Mouse (Mus musculus): ENCODE measurements around the gene Hrc. TPM values are rescaled to one million over a fixed set of nuclear protein-coding genes. Genes with fewer than 3 reads are reported as not detected.

Hrc gene
- total and polyA plus RNA-seq, 2 experiments from 2014 or later: 0.26 to 0.34 TPM

DNA sequence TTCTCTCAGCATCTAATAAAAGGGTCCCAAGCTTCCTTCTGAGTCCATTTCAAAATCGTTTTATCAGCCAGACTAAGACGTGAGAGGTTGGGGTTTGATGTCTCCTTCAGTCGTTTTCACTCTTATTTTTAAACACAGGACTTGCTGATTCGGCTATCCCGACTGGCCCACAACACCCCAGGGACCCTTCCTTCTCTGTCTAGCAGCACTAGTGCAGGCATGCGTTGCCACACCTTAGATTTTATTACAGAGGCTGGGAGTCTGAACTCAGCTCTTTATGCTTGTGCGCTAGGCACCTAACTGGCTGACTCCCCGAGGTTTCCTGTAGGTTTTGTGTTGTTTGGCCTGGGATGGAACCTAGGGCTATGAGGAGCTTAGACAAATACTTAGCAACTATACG, 21.6 kb upstream of the Hrc start:
- Histone ChIP-seq H3K4me1 (ENCODE audit: insufficient read depth, low read length) (peaks cover 6% of the 10 kb centered on the region; the same call in 1 of the 2 replicates), H3K36me3 (ENCODE audit: insufficient read depth, low read length) (no peaks in the 10 kb centered on the region; the same call in 1 of the 2 replicates), H3K9ac (replicated peaks; ENCODE audit: low read length) (no peak overlapping the region), H3K4me3 (ENCODE audit: low read length) (no peak overlapping the region), H3K27me3 (ENCODE audit: insufficient read depth, low read length) (no peaks in the 10 kb centered on the region), H3K27ac (no peak overlapping the region), H3K9me3 (ENCODE audit: low read length) (no peaks in the 10 kb centered on the region), H3K4me2 (ENCODE audit: low read depth, low read length) (no peak overlapping the region)
- WGBS: 30% methylated on average over 9 of the region's 9 CpGs
- no peak for TF ChIP-seq CTCF (IDR thresholded peaks at IDR 0.05; ENCODE audit: low read depth)
- DNase-seq (ENCODE audit: low spot score) (peak; percentile 9), ATAC-seq (no peak)

DNA sequence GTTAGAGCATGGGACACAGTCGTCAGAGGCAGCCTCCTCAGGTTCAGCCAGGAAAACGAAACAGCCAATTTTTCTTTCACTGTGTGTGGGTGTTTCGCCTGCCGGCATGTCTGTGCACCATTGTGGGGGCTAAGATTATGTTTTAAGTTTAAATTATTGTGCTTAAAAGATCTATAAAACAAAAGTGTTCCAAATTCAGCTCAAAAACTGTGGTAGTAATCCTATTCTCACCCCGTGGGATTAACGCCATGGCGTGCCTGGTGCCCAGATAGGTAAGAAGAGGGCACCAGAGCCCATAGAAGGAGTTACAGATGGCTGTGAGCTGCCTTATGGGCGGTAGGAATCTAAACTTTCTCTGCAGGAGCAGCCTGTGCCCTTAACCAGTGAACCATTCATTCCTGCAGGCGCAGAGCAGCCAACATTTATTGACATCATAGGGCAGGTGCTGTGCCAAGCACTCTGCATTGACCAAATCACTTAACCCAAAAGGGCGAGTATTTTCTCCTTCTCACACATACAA, 19.8 kb upstream of the Hrc start:
- Histone ChIP-seq H3K4me1 (ENCODE audit: insufficient read depth, low read length) (peaks cover 6% of the 10 kb centered on the region; the same call in 1 of the 2 replicates), H3K27ac (no peak overlapping the region), H3K27me3 (ENCODE audit: insufficient read depth, low read length) (no peaks in the 10 kb centered on the region), H3K4me2 (ENCODE audit: low read depth, low read length) (no peak overlapping the region), H3K36me3 (ENCODE audit: insufficient read depth, low read length) (no peaks in the 10 kb centered on the region; the same call in 1 of the 2 replicates), H3K4me3 (ENCODE audit: low read length) (no peak overlapping the region), H3K9me3 (ENCODE audit: low read length) (no peaks in the 10 kb centered on the region), H3K9ac (replicated peaks; ENCODE audit: low read length) (no peak overlapping the region)
- 79% methylated on average over 10 of the region's 10 CpGs for WGBS
- DNase-seq (ENCODE audit: low spot score): no peak
- no peak for ATAC-seq
- no peak for TF ChIP-seq CTCF (IDR thresholded peaks at IDR 0.05; ENCODE audit: low read depth)

DNA sequence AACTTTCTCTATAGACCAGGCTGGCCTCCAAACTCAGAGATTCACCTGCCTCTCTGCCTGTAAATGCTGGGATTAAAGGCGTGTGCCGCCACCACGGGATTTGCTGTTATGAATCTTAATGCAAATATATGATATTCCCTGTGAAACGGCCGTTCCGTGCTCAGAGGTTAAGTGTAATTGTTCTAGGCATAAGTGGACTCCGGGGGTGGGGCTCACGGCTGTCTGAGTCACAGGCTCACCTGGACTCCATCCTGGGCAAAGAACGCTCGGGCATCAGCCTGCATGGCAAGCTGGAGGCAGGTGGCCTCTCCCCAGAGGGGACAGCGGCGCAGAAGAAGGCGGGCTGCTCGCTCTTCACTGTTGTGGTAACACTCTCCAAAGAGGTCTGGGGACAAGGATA, 18.6 kb upstream of the Hrc start:
- no peak for TF ChIP-seq CTCF (IDR thresholded peaks at IDR 0.05; ENCODE audit: low read depth)
- no peaks in the 10 kb centered on the region for H3K27me3 ChIP-seq (ENCODE audit: insufficient read depth, low read length)
- WGBS: 90% methylated on average over 14 of the region's 14 CpGs
- H3K4me3 ChIP-seq (ENCODE audit: low read length): no peak overlapping the region
- DNase-seq (ENCODE audit: low spot score): no peak
- H3K9me3 ChIP-seq (ENCODE audit: low read length): no peaks in the 10 kb centered on the region
- H3K4me1 ChIP-seq (ENCODE audit: insufficient read depth, low read length): peaks cover 6% of the 10 kb centered on the region; the same call in 1 of the 2 replicates
- no peaks in the 10 kb centered on the region; the same call in 1 of the 2 replicates for H3K36me3 ChIP-seq (ENCODE audit: insufficient read depth, low read length)
- H3K4me2 ChIP-seq (ENCODE audit: low read depth, low read length): no peak overlapping the region
- no peak for ATAC-seq
- H3K27ac ChIP-seq: no peak overlapping the region
- no peak overlapping the region for H3K9ac ChIP-seq (replicated peaks; ENCODE audit: low read length)

DNA sequence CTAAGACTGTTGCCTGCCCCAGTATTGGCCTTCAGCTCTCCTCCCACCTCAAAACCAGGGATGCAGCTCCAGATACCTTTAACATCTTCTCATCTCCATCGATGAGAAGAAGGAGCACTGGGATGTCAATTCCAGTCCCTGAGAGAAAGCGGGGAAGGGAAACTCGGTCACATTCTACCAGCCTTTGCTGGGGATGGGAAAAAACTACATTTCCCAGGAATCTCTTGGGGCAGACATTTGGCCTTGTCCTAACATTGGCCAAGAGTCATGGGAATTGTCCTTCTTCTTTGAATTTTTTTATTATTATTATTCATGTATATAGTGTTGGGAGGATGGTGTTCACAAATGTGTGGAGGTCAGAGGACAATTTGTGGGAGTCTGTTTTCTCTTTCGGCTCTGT, 12.8 kb upstream of the Hrc start:
- 88% methylated on average over 4 of the region's 4 CpGs for WGBS
- no peaks in the 10 kb centered on the region; the same call in 1 of the 2 replicates for H3K36me3 ChIP-seq (ENCODE audit: insufficient read depth, low read length)
- H3K9me3 ChIP-seq (ENCODE audit: low read length): no peaks in the 10 kb centered on the region
- no peak for TF ChIP-seq CTCF (IDR thresholded peaks at IDR 0.05; ENCODE audit: low read depth)
- no peak for DNase-seq (ENCODE audit: low spot score)
- H3K4me3 ChIP-seq (ENCODE audit: low read length): no peak overlapping the region
- H3K4me2 ChIP-seq (ENCODE audit: low read depth, low read length): no peak overlapping the region
- no peak overlapping the region for H3K27ac ChIP-seq
- no peaks in the 10 kb centered on the region for H3K4me1 ChIP-seq (ENCODE audit: insufficient read depth, low read length)
- no peak for ATAC-seq
- H3K9ac ChIP-seq (replicated peaks; ENCODE audit: low read length): no peak overlapping the region
- no peaks in the 10 kb centered on the region for H3K27me3 ChIP-seq (ENCODE audit: insufficient read depth, low read length)

DNA sequence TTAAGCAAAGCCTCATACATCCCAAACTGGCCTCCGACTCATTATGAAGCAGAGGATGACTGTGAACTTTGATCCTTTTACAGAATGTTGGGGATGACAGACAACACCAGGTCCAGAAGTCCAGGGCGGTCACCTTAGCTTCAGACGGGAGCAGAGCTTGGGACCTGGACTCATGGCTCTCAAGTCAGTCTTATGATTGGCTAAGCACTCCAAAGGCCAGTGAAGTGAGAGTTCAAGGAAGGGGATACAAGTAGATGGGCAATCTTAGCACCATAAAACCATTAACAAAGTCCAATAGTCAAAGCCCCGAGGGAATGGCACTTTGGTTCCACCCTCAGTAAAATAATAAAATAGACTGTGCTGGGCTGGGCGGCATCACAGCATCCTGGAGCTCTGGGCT, 12.0 kb upstream of the Hrc start:
- 94% methylated on average over 5 of the region's 5 CpGs for WGBS
- no peaks in the 10 kb centered on the region for H3K27me3 ChIP-seq (ENCODE audit: insufficient read depth, low read length)
- ATAC-seq (no peak), DNase-seq (ENCODE audit: low spot score) (no peak)
- H3K36me3 ChIP-seq (ENCODE audit: insufficient read depth, low read length): no peaks in the 10 kb centered on the region; the same call in 1 of the 2 replicates
- no peaks in the 10 kb centered on the region for H3K9me3 ChIP-seq (ENCODE audit: low read length)
- TF ChIP-seq CTCF (IDR thresholded peaks at IDR 0.05; ENCODE audit: low read depth): no peak
- H3K9ac ChIP-seq (replicated peaks; ENCODE audit: low read length): no peak overlapping the region
- no peak overlapping the region for H3K4me2 ChIP-seq (ENCODE audit: low read depth, low read length)
- no peak overlapping the region for H3K4me3 ChIP-seq (ENCODE audit: low read length)
- H3K27ac ChIP-seq: no peak overlapping the region
- H3K4me1 ChIP-seq (ENCODE audit: insufficient read depth, low read length): no peaks in the 10 kb centered on the region

DNA sequence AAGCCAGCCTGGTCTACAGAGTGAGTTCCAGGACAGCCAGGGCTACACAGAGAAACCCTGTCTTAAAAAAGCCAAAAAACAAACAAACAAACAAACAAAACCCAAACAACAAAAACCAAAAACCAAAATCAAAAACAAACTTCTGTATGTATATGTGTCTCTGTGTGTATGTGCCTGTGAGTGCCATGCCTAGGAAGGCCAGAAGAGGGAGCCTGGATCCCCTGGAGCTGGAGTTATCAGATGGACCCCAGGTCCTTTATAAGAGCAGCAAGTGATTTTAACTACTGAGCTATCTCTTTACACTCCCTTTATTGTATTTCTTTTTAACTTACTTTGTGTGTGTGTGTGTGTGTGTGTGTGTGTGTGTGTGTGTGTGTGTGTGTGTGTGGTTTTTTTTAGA, 9.3 kb upstream of the Hrc start:
- TF ChIP-seq CTCF (IDR thresholded peaks at IDR 0.05; ENCODE audit: low read depth): peak; percentile 27; the same call in 1 of the 2 replicates
- DNase-seq (ENCODE audit: low spot score) (no peak), ATAC-seq (no peak)
- H3K9ac ChIP-seq (replicated peaks; ENCODE audit: low read length): no peak overlapping the region
- no peak overlapping the region for H3K27ac ChIP-seq
- no peak overlapping the region for H3K4me2 ChIP-seq (ENCODE audit: low read depth, low read length)
- H3K27me3 ChIP-seq (ENCODE audit: insufficient read depth, low read length): no peaks in the 10 kb centered on the region
- no peaks in the 10 kb centered on the region for H3K4me1 ChIP-seq (ENCODE audit: insufficient read depth, low read length)
- no peak overlapping the region for H3K4me3 ChIP-seq (ENCODE audit: low read length)
- no peaks in the 10 kb centered on the region for H3K9me3 ChIP-seq (ENCODE audit: low read length)
- H3K36me3 ChIP-seq (ENCODE audit: insufficient read depth, low read length): no peaks in the 10 kb centered on the region; the same call in 1 of the 2 replicates

DNA sequence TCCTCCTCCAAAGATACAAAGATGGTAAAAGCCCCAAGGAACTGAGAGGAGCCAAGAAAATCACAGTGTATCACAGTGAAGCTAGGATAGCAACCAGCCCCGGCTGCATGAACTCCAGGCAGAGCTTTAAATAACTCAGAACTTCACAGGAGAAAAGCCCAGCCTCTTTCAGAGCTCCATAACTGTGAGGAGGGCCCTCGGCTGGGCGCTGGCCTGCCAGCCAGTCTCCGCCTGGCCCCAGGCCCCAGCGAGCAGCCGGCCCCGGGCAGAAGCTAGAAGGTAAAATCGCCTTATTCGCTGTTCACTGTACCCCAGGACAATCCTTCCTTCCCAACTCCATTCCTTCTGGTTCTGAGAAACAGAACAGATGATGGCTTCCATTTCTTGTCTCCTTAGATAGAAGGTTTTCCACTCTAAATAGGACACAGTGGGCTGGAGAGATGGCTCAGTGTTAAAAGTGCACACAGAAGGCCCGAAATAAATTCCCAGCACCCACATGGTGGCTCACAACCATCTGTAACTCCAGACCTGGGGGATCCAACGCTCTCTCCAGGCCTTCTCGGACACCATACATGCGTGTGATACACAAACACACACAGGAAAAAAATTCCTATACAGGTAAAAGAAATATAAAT, 6.1 kb upstream of the Hrc start:
- H3K36me3 ChIP-seq (ENCODE audit: insufficient read depth, low read length): no peaks in the 10 kb centered on the region; the same call in 1 of the 2 replicates
- H3K9me3 ChIP-seq (ENCODE audit: low read length): no peaks in the 10 kb centered on the region
- H3K9ac ChIP-seq (replicated peaks; ENCODE audit: low read length): no peak overlapping the region
- 82% methylated on average over 13 of the region's 13 CpGs for whole genome bisulfite sequencing
- no peak overlapping the region for H3K4me2 ChIP-seq (ENCODE audit: low read depth, low read length)
- TF ChIP-seq CTCF (IDR thresholded peaks at IDR 0.05; ENCODE audit: low read depth): no peak
- H3K27ac ChIP-seq: no peak overlapping the region
- ATAC-seq (no peak), DNase-seq (ENCODE audit: low spot score) (no peak)
- H3K27me3 ChIP-seq (ENCODE audit: insufficient read depth, low read length): no peaks in the 10 kb centered on the region
- no peak overlapping the region for H3K4me3 ChIP-seq (ENCODE audit: low read length)
- peaks cover 5% of the 10 kb centered on the region; the same call in 1 of the 2 replicates for H3K4me1 ChIP-seq (ENCODE audit: insufficient read depth, low read length)

Data from hindbrain, postnatal 0 days (tissue).